Mouse (Mus musculus): ENCODE results near the gene Vangl2. TPM values are rescaled to one million over a fixed set of nuclear protein-coding genes. Genes with fewer than 3 reads are reported as not detected.
A peak's percentile ranks its signal among the peaks of the same experiment; 100 is the strongest.

Gene Vangl2
- total RNA-seq (2021), result 1 to 10 TPM; 1.3 TPM
- polyA plus RNA-seq (2012; rRNA removed), result 1.3 and 1.9 TPM in 2 replicates
- long read RNA-seq, result 0 reads

GRCm38 (mm10) chr1:172028394-172029275 lies at the start of gene Vangl2:
Gene Vangl2 (minus strand): TSS chr1:172028444.
- DNase-seq, result no peak
- TF ChIP-seq POLR2A (IDR thresholded peaks at IDR 0.05; ENCODE audit: insufficient read depth, low read depth, low read length) (no peak), CTCF (IDR thresholded peaks at IDR 0.05) (no peak), EP300 (IDR thresholded peaks at IDR 0.05; ENCODE audit: insufficient read depth, low read depth, low read length) (no peak)
- H3K4me1 ChIP-seq (ENCODE audit: control insufficient read depth, insufficient read depth, low read length), result peaks cover 3% of the 10 kb centered on the region; the same call in 1 of the 2 replicates
- H3K36me3 ChIP-seq (ENCODE audit: control insufficient read depth, insufficient read depth, low read length), result no peaks in the 10 kb centered on the region
- intact Hi-C loops (cut with DNase I), result loop anchor here (10.0 kb wide), 1 partner anchor 456 kb away; the partner anchor contains the start of gene Igsf9
- H3K4me3 ChIP-seq, result peak within 1 kb of the TSS; percentile 85
- no peaks in the 10 kb centered on the region for H3K79me2 ChIP-seq (replicated peaks; ENCODE audit: control insufficient read depth, insufficient read depth, low read length)
- peak within 1 kb of the TSS; percentile 72 for H3K27ac ChIP-seq
- H3K9ac ChIP-seq (ENCODE audit: low read depth, low read length), result peak within 1 kb of the TSS; percentile 88
- WGBS, result 87% methylated on average over 21 of the region's 21 CpGs
- no peaks in the 10 kb centered on the region for H3K27me3 ChIP-seq (ENCODE audit: control insufficient read depth, insufficient read depth, low read length)

- WGBS, result 27% methylated on average over 5 of the region's 5 CpGs
- TF ChIP-seq POLR2A (IDR thresholded peaks at IDR 0.05; ENCODE audit: insufficient read depth, low read depth, low read length) (no peak), EP300 (IDR thresholded peaks at IDR 0.05; ENCODE audit: insufficient read depth, low read depth, low read length) (no peak), CTCF (IDR thresholded peaks at IDR 0.05) (no peak)
- no peak overlapping the region for H3K4me3 ChIP-seq
- no peaks in the 10 kb centered on the region for H3K27me3 ChIP-seq (ENCODE audit: control insufficient read depth, insufficient read depth, low read length)
- H3K27ac ChIP-seq, result no peak overlapping the region
- no peaks in the 10 kb centered on the region; the same call in 1 of the 2 replicates for H3K4me1 ChIP-seq (ENCODE audit: control insufficient read depth, insufficient read depth, low read length)
- H3K36me3 ChIP-seq (ENCODE audit: control insufficient read depth, insufficient read depth, low read length), result peaks cover 14% of the 10 kb centered on the region
- intact Hi-C loops (cut with DNase I), result no loop called here
- H3K9ac ChIP-seq (ENCODE audit: low read depth, low read length), result no peak overlapping the region
- DNase-seq, result no peak
- H3K79me2 ChIP-seq (replicated peaks; ENCODE audit: control insufficient read depth, insufficient read depth, low read length), result peaks cover 5% of the 10 kb centered on the region
These were observed 49.7 kb upstream of the Vangl2 start for GRCm38 (mm10) chr1:172077981-172078380.

DNA sequence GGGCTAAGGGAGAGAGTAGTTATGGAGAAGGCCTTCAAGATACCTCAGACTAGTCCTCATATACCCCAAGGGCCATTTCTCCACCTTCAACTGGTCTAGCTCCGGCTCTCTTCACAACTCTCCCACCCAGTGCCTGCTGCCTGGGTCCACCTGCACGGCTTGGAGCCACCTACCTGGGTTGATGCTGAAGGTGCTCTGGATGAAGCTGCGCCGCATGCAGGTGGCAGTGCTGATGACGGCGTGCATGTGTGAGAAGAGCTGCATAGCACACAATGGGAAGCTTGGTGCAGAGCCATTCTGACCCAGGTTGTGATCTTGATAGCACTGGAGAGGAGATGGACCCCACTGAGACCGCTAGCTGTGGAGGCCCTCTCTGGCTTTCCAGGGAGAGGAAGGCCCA lies 44.4 kb upstream of the Vangl2 start:
- Histone ChIP-seq H3K27me3 (ENCODE audit: control insufficient read depth, insufficient read depth, low read length) (no peaks in the 10 kb centered on the region), H3K4me3 (no peak overlapping the region), H3K79me2 (replicated peaks; ENCODE audit: control insufficient read depth, insufficient read depth, low read length) (no peaks in the 10 kb centered on the region), H3K36me3 (ENCODE audit: control insufficient read depth, insufficient read depth, low read length) (no peaks in the 10 kb centered on the region; the same call in 1 of the 2 replicates), H3K9ac (ENCODE audit: low read depth, low read length) (no peak overlapping the region), H3K27ac (no peak overlapping the region), H3K4me1 (ENCODE audit: control insufficient read depth, insufficient read depth, low read length) (no peaks in the 10 kb centered on the region)
- TF ChIP-seq CTCF (IDR thresholded peaks at IDR 0.05) (no peak), POLR2A (IDR thresholded peaks at IDR 0.05; ENCODE audit: insufficient read depth, low read depth, low read length) (no peak), EP300 (IDR thresholded peaks at IDR 0.05; ENCODE audit: insufficient read depth, low read depth, low read length) (no peak)
- 95% methylated on average over 7 of the region's 7 CpGs for WGBS
- intact Hi-C loops (cut with DNase I), result no loop called here
- no peak for DNase-seq

DNA sequence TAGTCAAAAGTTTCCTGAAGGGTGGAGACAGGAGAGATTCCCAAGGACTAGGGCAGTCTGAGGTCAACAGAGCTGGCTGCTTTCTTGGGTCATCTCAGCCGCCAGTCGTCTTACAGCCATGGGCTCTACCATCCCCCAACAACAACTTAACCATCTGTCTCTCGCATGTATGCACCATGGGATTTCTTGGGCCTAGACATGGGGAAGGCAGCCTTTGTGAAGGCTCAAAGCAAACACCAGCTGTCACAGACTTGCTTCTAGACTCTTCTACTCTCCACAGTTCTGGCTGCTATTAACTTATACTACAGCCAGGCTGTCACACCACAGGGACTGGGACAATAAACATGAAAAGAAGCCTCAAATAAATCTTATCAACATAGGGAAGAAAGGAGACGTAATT lies 43.3 kb upstream of the Vangl2 start:
- H3K79me2 ChIP-seq (replicated peaks; ENCODE audit: control insufficient read depth, insufficient read depth, low read length), result no peaks in the 10 kb centered on the region
- H3K27me3 ChIP-seq (ENCODE audit: control insufficient read depth, insufficient read depth, low read length), result no peaks in the 10 kb centered on the region
- no peak overlapping the region for H3K9ac ChIP-seq (ENCODE audit: low read depth, low read length)
- H3K36me3 ChIP-seq (ENCODE audit: control insufficient read depth, insufficient read depth, low read length), result no peaks in the 10 kb centered on the region
- TF ChIP-seq CTCF (IDR thresholded peaks at IDR 0.05) (no peak), EP300 (IDR thresholded peaks at IDR 0.05; ENCODE audit: insufficient read depth, low read depth, low read length) (no peak), POLR2A (IDR thresholded peaks at IDR 0.05; ENCODE audit: insufficient read depth, low read depth, low read length) (no peak)
- no peaks in the 10 kb centered on the region for H3K4me1 ChIP-seq (ENCODE audit: control insufficient read depth, insufficient read depth, low read length)
- no peak overlapping the region for H3K27ac ChIP-seq
- intact Hi-C loops (cut with DNase I), result no loop called here
- H3K4me3 ChIP-seq, result no peak overlapping the region
- WGBS, result 76% methylated on average over 4 of the region's 4 CpGs
- DNase-seq, result no peak

GRCm38 (mm10) chr1:172070227-172070626 lies 42.0 kb upstream of the Vangl2 start:
- intact Hi-C loops (cut with DNase I), result no loop called here
- 78% methylated on average over 6 of the region's 6 CpGs for WGBS
- TF ChIP-seq CTCF (IDR thresholded peaks at IDR 0.05) (no peak), EP300 (IDR thresholded peaks at IDR 0.05; ENCODE audit: insufficient read depth, low read depth, low read length) (no peak), POLR2A (IDR thresholded peaks at IDR 0.05; ENCODE audit: insufficient read depth, low read depth, low read length) (no peak)
- Histone ChIP-seq H3K27me3 (ENCODE audit: control insufficient read depth, insufficient read depth, low read length) (no peaks in the 10 kb centered on the region), H3K4me3 (no peak overlapping the region), H3K9ac (ENCODE audit: low read depth, low read length) (no peak overlapping the region), H3K36me3 (ENCODE audit: control insufficient read depth, insufficient read depth, low read length) (no peaks in the 10 kb centered on the region), H3K79me2 (replicated peaks; ENCODE audit: control insufficient read depth, insufficient read depth, low read length) (no peaks in the 10 kb centered on the region), H3K27ac (no peak overlapping the region), H3K4me1 (ENCODE audit: control insufficient read depth, insufficient read depth, low read length) (no peaks in the 10 kb centered on the region)
- no peak for DNase-seq

- no peak overlapping the region for H3K4me3 ChIP-seq
- intact Hi-C loops (cut with DNase I), result no loop called here
- TF ChIP-seq CTCF (IDR thresholded peaks at IDR 0.05), result no peak
- no peak overlapping the region for H3K9ac ChIP-seq (ENCODE audit: low read depth, low read length)
- DNase-seq, result no peak
- H3K79me2 ChIP-seq (replicated peaks; ENCODE audit: control insufficient read depth, insufficient read depth, low read length), result no peaks in the 10 kb centered on the region
- H3K27ac ChIP-seq, result no peak overlapping the region
- H3K27me3 ChIP-seq (ENCODE audit: control insufficient read depth, insufficient read depth, low read length), result no peaks in the 10 kb centered on the region
- H3K4me1 ChIP-seq (ENCODE audit: control insufficient read depth, insufficient read depth, low read length), result no peaks in the 10 kb centered on the region
- H3K36me3 ChIP-seq (ENCODE audit: control insufficient read depth, insufficient read depth, low read length), result no peaks in the 10 kb centered on the region
- 71% methylated on average over 13 of the region's 13 CpGs for WGBS
These were observed 36.4 kb upstream of the Vangl2 start for GRCm38 (mm10) chr1:172064613-172065141.
